Mouse (Mus musculus): ENCODE data around the gene 0610010K14Rik. TPM values are rescaled to one million over a fixed set of nuclear protein-coding genes. Genes with fewer than 3 reads are reported as not detected.

Gene 0610010K14Rik
- polyA plus RNA-seq, 1 experiment, result 60.0 TPM

DNA sequence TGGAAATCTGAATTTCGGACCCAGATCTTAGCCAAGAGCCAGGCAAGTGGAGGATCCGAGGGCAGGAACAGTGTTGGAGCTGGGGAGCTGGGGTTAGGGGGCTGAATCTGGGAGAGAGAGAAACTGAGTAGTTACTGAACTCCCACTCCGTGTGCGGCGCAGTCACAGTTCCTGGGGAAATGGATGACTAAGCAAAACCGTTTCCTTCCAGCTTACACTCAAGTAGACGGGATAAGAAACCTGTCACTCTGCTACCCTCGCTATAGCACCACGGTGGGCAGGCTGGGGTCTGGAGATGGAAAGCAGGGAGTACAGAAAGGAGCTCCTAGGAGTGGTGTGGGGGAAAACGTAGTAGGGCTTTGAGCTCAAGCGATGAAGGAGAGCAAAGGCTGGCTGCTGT, 12.4 kb upstream of the 0610010K14Rik start:
- peaks cover 4% of the 10 kb centered on the region; the same call in 1 of the 2 replicates for H3K4me1 ChIP-seq (ENCODE audit: control insufficient read depth, insufficient read depth, insufficient read length)
- H3K27me3 ChIP-seq (ENCODE audit: control insufficient read depth, insufficient read depth, low read length), result peaks cover 7% of the 10 kb centered on the region
- no peak for TF ChIP-seq CTCF (IDR thresholded peaks at IDR 0.05; ENCODE audit: extremely low read depth, insufficient read depth, insufficient read length, insufficient replicate concordance)
- TF ChIP-seq POLR2A (IDR thresholded peaks at IDR 0.05; ENCODE audit: low read depth, low read length), result no peak
- no peak overlapping the region for H3K27ac ChIP-seq (ENCODE audit: insufficient read depth, low read length)
- no peak overlapping the region for H3K4me3 ChIP-seq (ENCODE audit: extremely low read depth, insufficient read depth, insufficient read length)
- WGBS, result 32% methylated on average over 11 of the region's 11 CpGs
- no peaks in the 10 kb centered on the region for H3K36me3 ChIP-seq (ENCODE audit: control insufficient read depth, insufficient read depth, low read length)
- no peak for DNase-seq (ENCODE audit: low read depth in 1 of 2, low spot score in 2 of 2)

DNA sequence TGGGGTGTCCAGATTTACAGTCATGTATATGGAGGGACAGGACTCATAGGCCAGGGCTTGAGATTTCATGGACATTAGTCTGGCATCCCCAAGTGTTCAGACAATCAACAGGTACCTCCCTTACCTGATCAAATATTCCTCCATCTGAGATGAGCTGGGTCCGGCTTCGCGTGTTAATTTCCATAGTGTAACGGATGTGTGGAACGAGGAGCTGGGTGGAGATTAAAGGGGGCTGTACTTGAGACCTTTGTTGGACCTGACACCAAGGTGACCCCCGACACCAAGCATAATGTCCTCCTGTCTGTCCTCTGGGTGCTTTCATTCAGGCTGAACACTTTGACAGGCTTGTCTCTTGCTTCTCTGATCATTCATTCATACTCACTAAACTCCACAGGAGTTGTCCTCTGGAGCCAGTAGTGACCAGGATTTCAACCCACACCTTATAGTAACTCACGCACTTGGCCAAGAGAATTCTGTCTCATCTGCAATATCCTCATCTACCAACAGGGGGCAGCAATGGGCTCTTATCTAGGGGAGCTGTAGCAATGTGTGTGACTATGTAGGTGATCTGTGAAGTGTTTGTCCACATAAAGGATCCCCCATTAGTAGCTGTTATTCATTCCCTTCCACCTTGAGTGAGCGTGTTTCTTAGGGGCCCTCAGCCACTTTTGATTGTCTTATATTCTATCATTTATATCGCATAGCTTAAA, 9.6 kb upstream of the 0610010K14Rik start:
- peak in 1 of 2 experiments; percentile 65 for DNase-seq (ENCODE audit: low read depth in 1 of 2, low spot score in 2 of 2)

DNA sequence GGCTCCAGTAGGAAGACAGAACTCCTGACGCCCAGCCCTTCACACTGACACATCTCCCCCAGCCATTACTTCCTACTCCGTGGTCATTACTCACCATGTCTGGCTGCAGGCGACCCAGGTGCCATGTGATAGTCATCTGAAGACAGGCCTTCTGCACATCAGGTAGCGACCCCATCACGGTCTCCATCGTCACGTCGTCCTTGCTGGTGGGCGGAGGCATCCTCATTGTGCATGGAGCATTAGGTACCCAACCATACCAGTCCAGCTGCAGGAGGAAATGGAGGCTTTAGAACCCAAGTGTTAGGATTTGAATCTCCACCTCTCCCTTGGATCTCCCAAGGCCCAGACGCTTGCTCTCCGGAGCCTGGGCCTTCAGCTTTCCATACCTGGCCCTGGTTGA, 4.9 kb upstream of the 0610010K14Rik start:
- Histone ChIP-seq H3K4me3 (ENCODE audit: extremely low read depth, insufficient read depth, insufficient read length) (no peak overlapping the region), H3K27me3 (ENCODE audit: control insufficient read depth, insufficient read depth, low read length) (no peaks in the 10 kb centered on the region), H3K4me1 (ENCODE audit: control insufficient read depth, insufficient read depth, insufficient read length) (peaks cover 3% of the 10 kb centered on the region; the same call in 1 of the 2 replicates), H3K27ac (ENCODE audit: insufficient read depth, low read length) (no peak overlapping the region), H3K36me3 (ENCODE audit: control insufficient read depth, insufficient read depth, low read length) (no peaks in the 10 kb centered on the region)
- 75% methylated on average over 11 of the region's 11 CpGs for WGBS
- TF ChIP-seq CTCF (IDR thresholded peaks at IDR 0.05; ENCODE audit: extremely low read depth, insufficient read depth, insufficient read length, insufficient replicate concordance) (no peak), POLR2A (IDR thresholded peaks at IDR 0.05; ENCODE audit: low read depth, low read length) (no peak)
- no peak for DNase-seq (ENCODE audit: low read depth in 1 of 2, low spot score in 2 of 2)

More for the DNA sequence above, 9.6 kb upstream of the 0610010K14Rik start:
- Histone ChIP-seq H3K4me3 (ENCODE audit: extremely low read depth, insufficient read depth, insufficient read length) (no peak overlapping the region), H3K27ac (ENCODE audit: insufficient read depth, low read length) (no peak overlapping the region), H3K4me1 (ENCODE audit: control insufficient read depth, insufficient read depth, insufficient read length) (no peaks in the 10 kb centered on the region), H3K27me3 (ENCODE audit: control insufficient read depth, insufficient read depth, low read length) (no peaks in the 10 kb centered on the region), H3K36me3 (ENCODE audit: control insufficient read depth, insufficient read depth, low read length) (no peaks in the 10 kb centered on the region)
- TF ChIP-seq POLR2A (IDR thresholded peaks at IDR 0.05; ENCODE audit: low read depth, low read length) (no peak), CTCF (IDR thresholded peaks at IDR 0.05; ENCODE audit: extremely low read depth, insufficient read depth, insufficient read length, insufficient replicate concordance) (peak; percentile 41; the same call in 1 of the 2 replicates)
- 54% methylated on average over 9 of the region's 9 CpGs for WGBS

DNA sequence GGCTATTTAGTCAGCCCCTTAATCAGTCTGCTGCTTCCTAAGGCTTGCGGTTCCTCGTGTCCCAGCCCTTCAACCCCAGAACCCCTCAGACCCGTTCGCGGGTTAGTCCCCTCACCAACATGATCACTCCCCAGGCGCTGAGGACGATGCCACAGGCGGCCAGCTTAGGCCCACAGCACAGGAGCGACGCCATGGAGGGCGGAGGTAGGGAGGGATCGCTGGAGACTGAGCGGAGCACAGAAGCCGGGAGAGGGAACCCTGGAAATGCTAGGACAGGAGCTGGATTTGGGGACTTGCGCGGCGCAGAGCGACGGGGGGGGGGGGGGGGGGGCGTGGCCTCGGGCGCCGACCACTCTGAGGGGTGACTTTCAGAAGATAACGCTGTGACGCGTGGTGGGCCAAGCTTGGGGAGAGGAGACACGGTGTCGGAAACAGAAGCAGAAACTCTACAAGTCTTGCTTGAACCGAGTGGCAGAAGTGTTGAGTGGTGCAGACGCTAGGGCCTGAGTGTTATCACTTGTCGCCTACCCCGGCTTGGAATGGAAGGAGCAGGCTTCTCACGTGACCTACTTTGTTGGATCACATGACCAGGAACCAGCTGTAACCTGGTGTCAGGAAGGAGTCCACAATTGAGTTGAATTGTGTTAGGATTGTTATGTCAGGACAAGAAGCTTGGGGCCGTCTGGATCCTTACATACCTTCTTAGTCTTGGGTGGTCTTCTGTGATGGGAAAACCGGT, 2.0 kb upstream of the 0610010K14Rik start, which contains the start of the genes Gm21988 and Rnasek:
Gene Gm21988 (minus strand): TSS at position 290 of the 739 bp plus-strand sequence.
Gene Rnasek (minus strand): TSS at position 302 of the 739 bp plus-strand sequence.
- Histone ChIP-seq H3K27ac (ENCODE audit: insufficient read depth, low read length) (peak within 1 kb of the TSS; percentile 94), H3K4me1 (ENCODE audit: control insufficient read depth, insufficient read depth, insufficient read length) (peaks cover 6% of the 10 kb centered on the region; the same call in 1 of the 2 replicates), H3K36me3 (ENCODE audit: control insufficient read depth, insufficient read depth, low read length) (peaks cover 5% of the 10 kb centered on the region), H3K4me3 (ENCODE audit: extremely low read depth, insufficient read depth, insufficient read length) (peak within 1 kb of the TSS; percentile 99), H3K27me3 (ENCODE audit: control insufficient read depth, insufficient read depth, low read length) (no peaks in the 10 kb centered on the region)
- under 1% methylated on average over 31 of the region's 35 CpGs for WGBS
- DNase-seq (ENCODE audit: low read depth in 1 of 2, low spot score in 2 of 2), result peak; percentile 70 to 80
- TF ChIP-seq POLR2A (IDR thresholded peaks at IDR 0.05; ENCODE audit: low read depth, low read length), result peak; percentile 64
- no peak for TF ChIP-seq CTCF (IDR thresholded peaks at IDR 0.05; ENCODE audit: extremely low read depth, insufficient read depth, insufficient read length, insufficient replicate concordance)

DNA sequence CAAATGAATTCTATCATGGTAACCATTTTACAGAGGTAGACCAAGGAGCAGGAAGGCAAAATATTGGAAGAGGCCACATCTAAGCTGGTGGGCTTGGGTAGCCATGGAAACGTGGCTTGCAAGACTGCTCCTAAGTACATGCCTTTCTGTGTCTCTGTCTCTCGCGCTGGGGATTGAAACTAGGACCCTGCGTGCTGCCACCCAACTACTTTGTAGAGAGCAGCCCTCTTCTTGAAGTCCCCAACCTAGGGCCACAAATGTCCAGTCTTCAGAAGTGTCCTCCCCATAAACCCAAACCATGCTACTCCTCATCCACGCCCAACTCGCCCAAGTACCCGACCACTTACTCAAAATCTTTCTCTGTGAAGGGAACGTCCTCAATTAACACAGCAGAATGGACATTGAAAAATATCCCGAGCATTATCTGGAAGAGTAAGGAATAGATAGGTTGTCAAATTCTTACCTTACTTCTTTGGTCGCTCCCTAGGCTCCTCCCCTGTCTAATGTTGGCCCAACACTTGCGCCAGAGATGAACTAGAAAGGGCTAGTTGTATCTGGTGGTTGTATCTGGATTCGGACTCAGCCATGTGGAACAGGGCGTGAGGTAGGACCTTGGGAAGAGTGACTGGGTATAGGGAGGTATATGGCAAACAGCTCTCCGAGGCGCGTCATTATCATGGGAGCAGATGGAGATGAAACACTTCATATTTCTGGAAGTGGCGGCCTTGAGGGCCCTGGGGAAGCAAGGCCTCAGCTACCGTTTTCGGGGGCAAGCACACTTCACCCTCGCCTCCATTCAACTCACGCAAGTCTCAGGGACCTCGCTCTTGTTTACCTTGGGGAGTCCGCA, 1.1 kb upstream of the 0610010K14Rik start:
- peak overlapping the region; percentile 99 for H3K4me3 ChIP-seq (ENCODE audit: extremely low read depth, insufficient read depth, insufficient read length)
- 13% methylated on average over 23 of the region's 23 CpGs for WGBS
- H3K4me1 ChIP-seq (ENCODE audit: control insufficient read depth, insufficient read depth, insufficient read length), result peaks cover 6% of the 10 kb centered on the region; the same call in 1 of the 2 replicates
- H3K27ac ChIP-seq (ENCODE audit: insufficient read depth, low read length), result peak overlapping the region; percentile 94
- no peaks in the 10 kb centered on the region for H3K27me3 ChIP-seq (ENCODE audit: control insufficient read depth, insufficient read depth, low read length)
- peaks cover 5% of the 10 kb centered on the region for H3K36me3 ChIP-seq (ENCODE audit: control insufficient read depth, insufficient read depth, low read length)
- DNase-seq (ENCODE audit: low read depth in 1 of 2, low spot score in 2 of 2), result no peak
- no peak for TF ChIP-seq POLR2A (IDR thresholded peaks at IDR 0.05; ENCODE audit: low read depth, low read length)
- TF ChIP-seq CTCF (IDR thresholded peaks at IDR 0.05; ENCODE audit: extremely low read depth, insufficient read depth, insufficient read length, insufficient replicate concordance), result no peak

DNA sequence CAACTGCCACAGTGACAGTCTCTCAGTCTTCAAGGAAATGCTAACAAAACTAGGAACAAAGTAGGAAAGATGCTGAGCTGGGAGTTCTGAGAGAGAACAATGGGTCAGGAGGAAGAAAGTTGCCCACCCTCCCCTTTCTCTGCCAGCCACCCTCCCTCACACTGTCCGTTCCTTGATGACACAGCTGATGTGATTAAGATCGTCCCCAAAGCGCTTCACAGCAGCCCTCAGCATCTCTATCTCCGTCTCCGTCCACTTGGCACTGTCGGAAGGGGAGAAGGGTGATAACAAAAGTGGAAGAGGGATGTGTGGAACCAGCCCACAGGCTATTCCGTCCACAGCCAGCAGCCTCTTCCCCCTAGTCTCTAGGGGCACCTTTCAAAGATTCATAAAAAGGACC, 997 bp downstream of the 0610010K14Rik start:
- Histone ChIP-seq H3K27me3 (ENCODE audit: control insufficient read depth, insufficient read depth, low read length) (no peaks in the 10 kb centered on the region), H3K36me3 (ENCODE audit: control insufficient read depth, insufficient read depth, low read length) (peaks cover 5% of the 10 kb centered on the region), H3K27ac (ENCODE audit: insufficient read depth, low read length) (peak overlapping the region; percentile 58; the same call in 1 of the 2 replicates), H3K4me1 (ENCODE audit: control insufficient read depth, insufficient read depth, insufficient read length) (peaks cover 6% of the 10 kb centered on the region; the same call in 1 of the 2 replicates), H3K4me3 (ENCODE audit: extremely low read depth, insufficient read depth, insufficient read length) (no peak overlapping the region)
- no peak for TF ChIP-seq CTCF (IDR thresholded peaks at IDR 0.05; ENCODE audit: extremely low read depth, insufficient read depth, insufficient read length, insufficient replicate concordance)
- TF ChIP-seq POLR2A (IDR thresholded peaks at IDR 0.05; ENCODE audit: low read depth, low read length), result no peak
- WGBS, result 57% methylated on average over 7 of the region's 7 CpGs
- no peak for DNase-seq (ENCODE audit: low read depth in 1 of 2, low spot score in 2 of 2)

Measured in spleen, adult 2 months (tissue).